ENCODE assay signal across 8 mouse cellular contexts in the genomic region with DNA sequence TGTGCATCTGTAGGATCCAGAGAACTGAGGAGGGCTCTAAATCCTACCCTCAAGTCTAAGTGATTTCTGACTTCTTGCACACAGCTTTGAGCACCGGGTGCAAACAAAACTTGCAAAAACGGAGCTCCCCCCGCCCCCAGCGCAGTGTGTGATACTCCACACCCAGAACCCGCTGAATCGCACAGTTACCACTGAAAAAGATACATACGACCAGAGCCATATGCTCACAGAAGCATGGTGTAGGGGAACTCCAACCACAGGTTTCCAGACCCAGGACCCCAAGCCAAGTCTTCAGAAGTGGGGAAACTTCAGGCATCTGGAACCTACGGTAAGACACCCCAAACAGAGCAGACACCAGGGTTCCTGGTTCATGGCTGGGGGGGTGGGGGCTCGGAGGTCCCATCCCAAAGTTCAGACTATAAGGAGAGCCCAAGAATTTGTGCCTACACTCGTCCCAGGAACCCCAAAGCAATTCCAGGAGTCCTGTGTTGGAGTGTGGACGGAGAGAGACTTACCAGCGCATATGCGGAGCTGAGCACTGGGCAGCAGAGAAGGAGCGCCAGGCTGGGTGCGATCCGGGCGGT. TPM values are rescaled to one million over a fixed set of nuclear protein-coding genes. Genes with fewer than 3 reads are reported as not detected.
A peak's percentile ranks its signal among the peaks of the same experiment; 100 is the strongest.
DNase-seq lines count a peak whose midpoint lies in the region; ATAC-seq lines count a peak whose summit lies in the region.

Gene Myl3, plus strand, starts transcription at position 151 of the 584 bp plus-strand sequence.

- peaks cover 6% of the 10 kb centered on the region; the same call in 1 of the 2 replicates for H3K36me3 ChIP-seq in kidney, embryonic 16.5 days (ENCODE audit: insufficient read depth, low read length)
- no peaks in the 10 kb centered on the region for H3K36me3 ChIP-seq in forebrain, embryonic 11.5 days (ENCODE audit: control insufficient read depth, insufficient read depth, low read length)
- no peaks in the 10 kb centered on the region for H3K36me3 ChIP-seq in hindbrain, embryonic 10.5 days
- no peaks in the 10 kb centered on the region for H3K36me3 ChIP-seq in midbrain, embryonic 14.5 days (ENCODE audit: control insufficient read depth, insufficient read depth, low read length)

- no peaks in the 10 kb centered on the region; the same call in none of the 2 replicates for H3K27me3 ChIP-seq in kidney, embryonic 16.5 days (ENCODE audit: insufficient read depth, low read length)
- peaks cover 34% of the 10 kb centered on the region for H3K27me3 ChIP-seq in forebrain, embryonic 11.5 days (ENCODE audit: control insufficient read depth, insufficient read depth, low read length)
- H3K27me3 ChIP-seq in hindbrain, embryonic 10.5 days (ENCODE audit: insufficient read depth, poor library complexity, severe bottlenecking): peaks cover 74% of the 10 kb centered on the region
- H3K27me3 ChIP-seq in midbrain, embryonic 14.5 days (ENCODE audit: control insufficient read depth, insufficient read depth, low read length): peaks cover 10% of the 10 kb centered on the region; the same call in 1 of the 2 replicates

- peak within 1 kb of the TSS; percentile 85 for H3K27ac ChIP-seq in kidney, embryonic 16.5 days (ENCODE audit: low read length)
- 0 out of 2 replicates have a peak within 1 kb of the TSS, but pooled peaks have one; percentile 25 for H3K27ac ChIP-seq in forebrain, embryonic 11.5 days (ENCODE audit: low read depth, low read length)
- peak within 1 kb of the TSS; percentile 94 for H3K27ac ChIP-seq in hindbrain, embryonic 10.5 days
- H3K27ac ChIP-seq in midbrain, embryonic 14.5 days (replicated peaks; ENCODE audit: low read depth, low read length): no peak within 1 kb of the TSS

- peak within 1 kb of the TSS; percentile 83 for H3K9ac ChIP-seq in kidney, embryonic 16.5 days (replicated peaks; ENCODE audit: low read length)
- H3K9ac ChIP-seq in forebrain, embryonic 11.5 days (ENCODE audit: low read length): peak within 1 kb of the TSS; percentile 73
- H3K9ac ChIP-seq in midbrain, embryonic 14.5 days (replicated peaks; ENCODE audit: low read length): peak within 1 kb of the TSS; percentile 68

- ATAC-seq in kidney, embryonic 16.5 days (ENCODE audit: low FRiP score, low TSS enrichment): no peak
- ATAC-seq in forebrain, embryonic 11.5 days (replicated peaks; ENCODE audit: low FRiP score): no peak
- no peak for ATAC-seq in midbrain, embryonic 14.5 days (ENCODE audit: low FRiP score, low TSS enrichment)
- no peak for ATAC-seq in megakaryocyte-erythroid progenitor cell, adult 5-6 weeks (replicated peaks; ENCODE audit: low FRiP score, low TSS enrichment, poor library complexity, severe bottlenecking)

- peaks cover 47% of the 10 kb centered on the region for H3K4me1 ChIP-seq in kidney, embryonic 16.5 days (ENCODE audit: insufficient read depth, low read length)
- H3K4me1 ChIP-seq in forebrain, embryonic 11.5 days (replicated peaks; ENCODE audit: control insufficient read depth, insufficient read depth, low read length): peaks cover 7% of the 10 kb centered on the region; the same call in 1 of the 2 replicates
- peaks cover 57% of the 10 kb centered on the region for H3K4me1 ChIP-seq in hindbrain, embryonic 10.5 days (replicated peaks)
- H3K4me1 ChIP-seq in midbrain, embryonic 14.5 days (ENCODE audit: control insufficient read depth, insufficient read depth, low read length): peaks cover 6% of the 10 kb centered on the region; the same call in 1 of the 2 replicates

- H3K9me3 ChIP-seq in kidney, embryonic 16.5 days (ENCODE audit: low read length): no peaks in the 10 kb centered on the region
- no peaks in the 10 kb centered on the region for H3K9me3 ChIP-seq in forebrain, embryonic 11.5 days (ENCODE audit: control insufficient read depth, low read length)
- no peaks in the 10 kb centered on the region for H3K9me3 ChIP-seq in hindbrain, embryonic 10.5 days
- H3K9me3 ChIP-seq in midbrain, embryonic 14.5 days (ENCODE audit: control insufficient read depth, low read length): no peaks in the 10 kb centered on the region

- peak within 1 kb of the TSS; percentile 72 for H3K4me3 ChIP-seq in kidney, embryonic 16.5 days (ENCODE audit: low read length)
- peak within 1 kb of the TSS; percentile 59 for H3K4me3 ChIP-seq in forebrain, embryonic 11.5 days (ENCODE audit: low read depth, low read length)
- peak within 1 kb of the TSS; percentile 79 for H3K4me3 ChIP-seq in hindbrain, embryonic 10.5 days
- H3K4me3 ChIP-seq in midbrain, embryonic 14.5 days (replicated peaks; ENCODE audit: low read depth, low read length): peak within 1 kb of the TSS; percentile 63

- no peak for DNase-seq in kidney, postnatal 25 days
- DNase-seq in forebrain, embryonic 11.5 days (ENCODE audit: low spot score): no peak
- DNase-seq in hindbrain, embryonic 10.5 days (ENCODE audit: low spot score): peak; percentile 55
- no peak for DNase-seq in midbrain, embryonic 14.5 days
- DNase-seq in thymus, postnatal 25 days: no peak
- DNase-seq in left cerebral cortex, adult 9 months (ENCODE audit: low spot score in 2 of 2): no peak

- 2% methylated on average over 17 of the region's 17 CpGs for WGBS in kidney, embryonic 16.5 days
- under 1% methylated on average over 17 of the region's 17 CpGs for WGBS in forebrain, embryonic 11.5 days
- 2% methylated on average over 17 of the region's 17 CpGs for WGBS in hindbrain, embryonic 10.5 days
- 2% methylated on average over 17 of the region's 17 CpGs for WGBS in midbrain, embryonic 14.5 days

- peak within 1 kb of the TSS; percentile 85 for H3K4me2 ChIP-seq in kidney, embryonic 16.5 days (replicated peaks; ENCODE audit: low read depth, low read length)
- peak within 1 kb of the TSS; percentile 99 for H3K4me2 ChIP-seq in forebrain, embryonic 11.5 days (ENCODE audit: low read depth, low read length, severe bottlenecking)
- H3K4me2 ChIP-seq in midbrain, embryonic 14.5 days (ENCODE audit: low read length): peak within 1 kb of the TSS; percentile 94

RNA-seq across cellular contexts. Expression of gene Myl3, which starts in this region (rescaled TPM):
- 1.5 and 3.6 TPM in 2 replicates for polyA plus RNA-seq in kidney, embryonic 16.5 days (2015; fragmentation: Nextera tagmentation; extraction: Ambion mirVana)
- 0.92 TPM in 1 of 2 replicates, not detected in the other for polyA plus RNA-seq in forebrain, embryonic 11.5 days (2014; fragmentation: Nextera tagmentation; extraction: Ambion mirVana)
- polyA plus RNA-seq in hindbrain, embryonic 10.5 days (2016; fragmentation: Nextera tagmentation; extraction: Ambion mirVana): 2.0 TPM in 1 of 2 replicates, not detected in the other
- polyA plus RNA-seq in midbrain, embryonic 14.5 days (2014; fragmentation: Nextera tagmentation; extraction: Ambion mirVana): 0.25 TPM in 1 of 2 replicates, not detected in the other
- not detected in 2 replicates for total RNA-seq in megakaryocyte-erythroid progenitor cell, adult 5-6 weeks (2014; fragmentation: Nextera tagmentation)
- not detected in 2 replicates for total RNA-seq in megakaryocyte-erythroid progenitor cell, adult 5-6 weeks (2017)
